Mouse (Mus musculus) adrenal gland, adult 18-20 months (tissue): ENCODE measurements around the gene Zfyve9. TPM values are rescaled to one million over a fixed set of nuclear protein-coding genes. Genes with fewer than 3 reads are reported as not detected.

Experiments
- DNase-seq, 2 experiments: peaks; one replicate each; pipeline ENCODE4 v3.0.0; 2021 to 2022; ENCODE audit warnings: low spot score in 2 of 2
- total RNA-seq, 2 experiments: library from RNA; stranded (reverse); gene quantifications; 1 replicate in 1 of 2; 2 replicates in 1 of 2; pipeline ENCODE4 v1.2.3; 2021

Gene Zfyve9
- total RNA-seq, 2 experiments from 2014 or later = 22.3 to 26.9 TPM

DNA sequence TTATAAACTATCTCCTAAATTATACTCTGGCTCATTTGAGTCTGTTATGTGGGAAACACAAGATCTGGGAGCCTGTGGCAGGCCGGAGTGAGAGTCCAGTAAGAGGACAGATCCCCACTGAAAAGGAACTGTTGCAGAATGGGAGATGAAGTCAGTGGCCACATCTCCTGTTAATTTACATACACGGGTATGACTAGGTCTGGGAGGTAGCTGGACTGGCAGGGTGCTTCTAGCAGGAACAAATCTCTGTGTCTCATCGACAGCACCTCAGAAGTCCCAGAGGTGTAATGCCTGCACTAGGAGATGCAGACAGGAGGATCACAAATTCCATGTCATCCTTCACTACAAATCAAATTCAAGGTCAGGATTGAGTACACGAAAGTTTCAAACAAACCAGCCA lies 162.0 kb downstream of the Zfyve9 start:
- no peak for DNase-seq

DNA sequence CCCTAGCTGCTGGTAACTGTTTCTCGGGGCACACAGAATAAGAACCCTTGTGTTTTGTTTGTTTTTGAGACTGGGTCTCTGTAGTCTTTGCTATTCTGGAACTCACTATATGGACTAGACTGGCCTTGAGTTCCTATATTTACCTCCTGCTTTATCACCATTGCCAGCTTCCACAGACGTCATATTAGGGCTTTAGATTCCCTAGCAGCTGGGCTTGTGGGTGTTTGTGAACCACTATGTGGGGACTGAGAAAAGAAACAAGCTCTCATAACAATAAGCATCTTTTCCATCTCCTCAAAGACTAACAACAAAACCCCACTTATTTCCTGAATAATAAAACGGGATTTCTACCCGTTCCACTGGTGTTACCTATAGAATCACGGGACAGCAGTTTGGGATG lies 169.7 kb downstream of the Zfyve9 start:
- no peak for DNase-seq

DNA sequence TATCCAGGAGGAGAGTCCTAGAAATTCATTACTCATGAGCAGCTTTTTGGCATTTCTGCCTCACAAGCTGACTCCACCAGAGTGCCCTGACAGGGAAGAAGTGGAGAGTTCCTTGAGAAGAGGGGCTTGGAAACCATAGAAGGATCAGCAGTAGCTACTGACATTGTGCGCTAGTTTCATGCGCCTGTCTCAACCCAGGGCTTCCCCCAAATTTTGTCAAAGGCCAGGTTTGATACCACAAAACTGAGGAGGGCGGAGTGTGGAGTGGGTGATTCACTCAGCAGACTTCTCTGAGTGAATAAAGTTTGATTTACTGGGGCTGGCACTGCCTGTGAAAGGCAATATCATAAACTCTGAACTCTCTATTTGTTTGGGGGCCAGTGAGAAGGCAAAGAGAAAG lies 171.9 kb downstream of the Zfyve9 start:
- no peak for DNase-seq

DNA sequence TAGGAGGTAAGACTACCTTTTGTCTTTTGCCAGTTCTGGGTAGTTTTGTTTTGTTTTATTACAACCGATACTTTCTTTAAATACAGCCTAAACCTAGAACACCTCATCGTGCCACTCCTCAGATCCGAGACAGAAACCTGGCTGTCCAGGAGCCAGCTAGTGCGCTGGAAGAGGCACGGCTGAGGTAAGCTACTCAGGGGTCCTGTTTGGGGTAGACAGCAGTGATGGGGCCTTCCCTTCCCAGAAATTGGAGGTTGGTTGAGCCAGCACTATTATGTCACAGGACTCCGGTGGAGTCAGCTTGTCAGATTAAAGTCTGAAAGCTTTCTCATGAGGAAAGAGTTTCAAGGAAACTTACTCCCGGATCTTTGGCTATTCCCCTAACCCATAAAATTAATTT lies 178.7 kb downstream of the Zfyve9 start:
- DNase-seq = no peak

DNA sequence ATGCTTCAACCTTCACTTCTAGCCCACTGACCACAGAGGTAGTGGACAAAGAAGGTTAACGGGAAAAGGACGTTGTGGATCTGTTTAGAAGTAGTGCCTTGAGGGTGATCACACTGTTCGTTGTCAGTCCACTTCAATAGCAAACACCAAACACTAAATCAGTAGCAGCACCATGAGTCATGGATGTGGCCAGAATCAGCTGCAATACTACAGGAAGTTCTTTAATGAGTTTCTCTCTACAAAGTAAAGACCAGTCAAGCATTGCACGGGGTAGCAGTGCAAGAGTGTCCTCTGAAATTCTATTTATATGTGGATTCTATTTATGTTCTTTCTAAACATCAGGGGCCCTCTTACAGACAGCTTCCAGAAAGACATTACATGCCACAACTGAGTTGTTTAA lies 182.3 kb downstream of the Zfyve9 start:
- DNase-seq = no peak

DNA sequence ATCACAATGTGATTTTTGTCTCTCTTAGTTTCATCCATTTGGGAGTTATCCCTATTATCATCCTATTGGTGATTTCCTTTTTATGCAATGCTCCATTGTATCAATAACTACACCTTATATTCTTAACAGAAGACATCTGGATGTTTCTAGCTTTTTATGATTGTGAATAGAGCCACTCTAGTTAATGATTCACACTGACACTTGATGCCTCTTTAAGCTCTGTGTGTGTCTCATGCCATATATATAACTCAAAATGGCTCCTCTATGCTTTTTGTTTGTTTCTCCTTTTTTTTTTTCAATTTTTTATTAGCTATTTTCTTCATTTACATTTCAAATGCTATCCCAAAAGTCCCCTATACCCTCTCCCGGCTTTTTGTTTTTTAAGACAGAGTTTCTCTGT lies 184.8 kb downstream of the Zfyve9 start:
- DNase-seq = no peak

DNA sequence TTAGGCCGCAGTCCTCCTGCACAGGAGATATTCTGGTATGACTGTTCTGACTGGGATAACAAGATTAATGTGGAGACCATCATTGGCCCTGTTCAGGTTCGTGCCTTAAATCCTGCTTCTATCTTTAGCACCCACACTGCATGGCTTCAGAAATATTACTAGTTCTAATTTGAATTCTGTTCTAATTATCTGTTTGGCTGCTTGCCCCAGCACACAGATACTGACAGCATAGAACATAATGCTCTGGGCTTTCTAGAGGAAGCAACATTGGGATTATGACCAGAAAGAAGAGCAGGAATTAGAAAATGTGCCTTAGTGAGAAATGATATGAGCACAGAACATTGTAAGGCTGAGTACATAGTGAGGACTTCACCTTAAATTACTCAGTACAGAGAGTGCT lies 187.2 kb downstream of the Zfyve9 start:
- DNase-seq = no peak

Other genes with a start within 250 kb of the Zfyve9 start
- gene Prpf38a, start 201.5 kb downstream of the Zfyve9 start, total RNA-seq = 10 to 100 TPM; 23.4 to 25.9 TPM
- gene Orc1, start 201.4 kb downstream of the Zfyve9 start, total RNA-seq = under 1 TPM; 0.10 to 0.29 TPM
- gene Cc2d1b, start 160.9 kb downstream of the Zfyve9 start, total RNA-seq = 10 to 100 TPM; 33.4 to 44.0 TPM
- gene 3110021N24Rik, start 61.1 kb downstream of the Zfyve9 start, total RNA-seq = 1 to 10 TPM in 1 of 2 experiments, under 1 TPM in 1; 0.38 to 1.2 TPM
- 100 to 1,000 TPM; 115 to 126 TPM for gene Btf3l4, start 52.8 kb upstream of the Zfyve9 start, total RNA-seq
- gene Txndc12, start 53.8 kb upstream of the Zfyve9 start, total RNA-seq = 10 to 100 TPM; 66.4 to 68.5 TPM
- gene Kti12, start 67.0 kb upstream of the Zfyve9 start, total RNA-seq = 10 to 100 TPM; 30.2 to 33.4 TPM
- gene A730015C16Rik, start 67.8 kb upstream of the Zfyve9 start, total RNA-seq = not detected
- 10 to 100 TPM; 35.7 to 43.5 TPM for gene Rab3b, start 98.3 kb upstream of the Zfyve9 start, total RNA-seq
- gene Nrd1, start 219.9 kb upstream of the Zfyve9 start, total RNA-seq = 100 to 1,000 TPM; 109 to 123 TPM